Mouse (Mus musculus) kidney, embryonic 14.5 days (tissue): ENCODE data around the gene Olfr213. TPM values are rescaled to one million over a fixed set of nuclear protein-coding genes. Genes with fewer than 3 reads are reported as not detected.

ENCODE experiments used
- ATAC-seq: fragments of 200-750 bp; cut with Nextera tagmentation; 2 replicates; pipeline ENCODE4 v1.8.0; 2017; ENCODE audit warnings: moderate number of reproducible peaks, mild to moderate bottlenecking, moderate TSS enrichment, moderate library complexity; ENCODE audit not compliant: low FRiP score, low TSS enrichment
- H3K27ac ChIP-seq: fragments of 300-500 bp; sonication (generic); 2 replicates; pipeline ENCODE4 v1.5.1; 2014; ENCODE audit warnings: low read depth, mild to moderate bottlenecking, low read length, moderate library complexity, mixed read lengths
- H3K27me3 ChIP-seq: fragments of 300-500 bp; sonication (generic); 2 replicates; pipeline ENCODE4 v1.6.1; 2014; ENCODE audit warnings: mild to moderate bottlenecking, low read length; ENCODE audit not compliant: control insufficient read depth, insufficient read depth
- H3K36me3 ChIP-seq: fragments of 300-500 bp; sonication (generic); 2 replicates; pipeline ENCODE4 v1.6.1; 2014; ENCODE audit warnings: low read length, mixed read lengths; ENCODE audit not compliant: control insufficient read depth, insufficient read depth
- H3K4me1 ChIP-seq: fragments of 300-500 bp; sonication (generic); 2 replicates; pipeline ENCODE4 v1.6.1; 2014; ENCODE audit warnings: low read length, mixed read lengths; ENCODE audit not compliant: control insufficient read depth, insufficient read depth
- H3K4me2 ChIP-seq: fragments of 300-500 bp; sonication (generic); replicated peaks from 2 replicates; pipeline ENCODE4 v1.6.1; 2014; ENCODE audit warnings: low read depth, mild to moderate bottlenecking, low read length
- H3K4me3 ChIP-seq: fragments of 300-500 bp; sonication (generic); 2 replicates; pipeline ENCODE4 v1.5.1; 2014; ENCODE audit warnings: mild to moderate bottlenecking, low read length
- H3K9ac ChIP-seq: fragments of 300-500 bp; sonication (generic); 2 replicates; pipeline ENCODE4 v1.6.1; 2014; ENCODE audit warnings: low read depth, mild to moderate bottlenecking, low read length, moderate library complexity
- H3K9me3 ChIP-seq: fragments of 300-500 bp; sonication (generic); 2 replicates; pipeline ENCODE4 v1.6.1; 2016; ENCODE audit warnings: low read length; ENCODE audit not compliant: control insufficient read depth
- WGBS: fragments of 180-500 bp; shearing (Covaris S2); extraction: QIAGEN DNeasy Blood & Tissue Kit; methylation state at CpG from one replicate; pipeline ENCODE4 v1.1.7; 2014; 5-methylcytosine and 5-hydroxymethylcytosine counted together
- polyA plus RNA-seq: library from polyadenylated mRNA; unstranded; fragments of >200 nt; fragmentation: Nextera tagmentation; extraction: Ambion mirVana; gene quantifications from 2 replicates; pipeline ENCODE4 v1.2.1, GENCODE M21; 2014

Gene Olfr213
- polyA plus RNA-seq, 1 experiment from 2014 or later = not detected

GRCm38 (mm10) chr6:116554952-116555351 lies 16.7 kb downstream of the Olfr213 start:
- Histone ChIP-seq H3K4me3 (no peak overlapping the region), H3K4me1 (no peaks in the 10 kb centered on the region), H3K9ac (no peak overlapping the region), H3K36me3 (no peaks in the 10 kb centered on the region), H3K27me3 (no peaks in the 10 kb centered on the region), H3K4me2 (no peak overlapping the region), H3K27ac (no peak overlapping the region), H3K9me3 (no peaks in the 10 kb centered on the region)
- WGBS = 43% methylated on average over 3 of the region's 3 CpGs
- peak; percentile 75; the same call in 1 of the 2 replicates for ATAC-seq

- H3K4me1 ChIP-seq = no peaks in the 10 kb centered on the region
- H3K4me2 ChIP-seq = no peak overlapping the region
- no peak overlapping the region for H3K27ac ChIP-seq
- H3K27me3 ChIP-seq = no peaks in the 10 kb centered on the region
- no peaks in the 10 kb centered on the region for H3K36me3 ChIP-seq
- H3K9ac ChIP-seq = no peak overlapping the region
- no peak overlapping the region for H3K4me3 ChIP-seq
- no peak for ATAC-seq
- WGBS = 32% methylated on average over 3 of the region's 3 CpGs
- H3K9me3 ChIP-seq = no peaks in the 10 kb centered on the region
Observed at GRCm38 (mm10) chr6:116569834-116570233, 31.6 kb downstream of the Olfr213 start.

DNA sequence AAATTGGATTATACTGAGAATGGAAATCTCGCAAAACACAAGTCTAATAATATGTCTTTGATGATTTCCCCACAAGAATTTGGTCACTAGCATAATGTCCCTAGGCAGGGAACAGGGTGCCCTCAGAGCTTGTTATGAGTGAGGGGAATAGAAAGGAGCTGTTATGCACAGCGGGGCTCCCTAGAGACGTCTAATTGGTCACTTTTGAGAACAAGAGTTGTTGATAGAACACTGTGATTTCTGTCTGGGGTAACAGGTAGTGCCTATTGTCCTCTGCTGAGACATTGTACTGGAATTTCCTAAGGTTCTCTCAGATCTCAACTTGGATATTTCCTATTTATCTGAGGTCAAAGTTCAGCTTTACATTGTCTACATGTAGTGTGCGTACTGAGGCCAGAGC lies 45.8 kb downstream of the Olfr213 start, which contains the start of gene Olfr215:
Gene Olfr215 (minus strand): TSS at position 101 of the 400 bp plus-strand sequence.
- Histone ChIP-seq H3K4me2 (no peak within 1 kb of the TSS), H3K36me3 (no peaks in the 10 kb centered on the region), H3K9ac (no peak within 1 kb of the TSS), H3K27me3 (no peaks in the 10 kb centered on the region), H3K9me3 (no peaks in the 10 kb centered on the region), H3K4me3 (no peak within 1 kb of the TSS), H3K27ac (no peak within 1 kb of the TSS), H3K4me1 (no peaks in the 10 kb centered on the region)
- no peak for ATAC-seq
- WGBS = 82% methylated on average over 4 of the region's 4 CpGs

Other genes with a start within 250 kb of the Olfr213 start
- 28.6 and 40.0 TPM in 2 replicates for gene March8, start 200.4 kb upstream of the Olfr213 start, polyA plus RNA-seq
- 0.07 and 0.41 TPM in 2 replicates for gene Alox5, start 77.3 kb upstream of the Olfr213 start, polyA plus RNA-seq
- not detected in 2 replicates for gene Olfr211, start 49.4 kb upstream of the Olfr213 start, polyA plus RNA-seq
- not detected in 2 replicates for gene Olfr212, start 31.9 kb upstream of the Olfr213 start, polyA plus RNA-seq
- gene Gm5580, start 12.7 kb downstream of the Olfr213 start, polyA plus RNA-seq = 0.60 and 0.64 TPM in 2 replicates
- not detected in 2 replicates for gene Olfr214, start 15.8 kb downstream of the Olfr213 start, polyA plus RNA-seq
- gene Olfr215, start 45.7 kb downstream of the Olfr213 start, polyA plus RNA-seq = not detected in 2 replicates
- 187 and 240 TPM in 2 replicates for gene Zfp422, start 90.5 kb downstream of the Olfr213 start, polyA plus RNA-seq
- 23.1 and 27.5 TPM in 2 replicates for gene Depp1, start 112.2 kb downstream of the Olfr213 start, polyA plus RNA-seq
- 5.4 and 7.8 TPM in 2 replicates for gene Rassf4, start 135.5 kb downstream of the Olfr213 start, polyA plus RNA-seq
- gene Tmem72, start 178.5 kb downstream of the Olfr213 start, polyA plus RNA-seq = 1.4 and 1.8 TPM in 2 replicates